Mouse (Mus musculus) heart, postnatal 0 days (tissue): ENCODE data around the gene Cacna2d2.

ENCODE experiments used
- CTCF ChIP-seq: IDR thresholded peaks from 2 replicates; pipeline ENCODE4 v1.5.1; 2016; ENCODE audit warnings: antibody characterized with exemption, control low read depth, low read depth
- EP300 ChIP-seq: IDR thresholded peaks from 2 replicates; pipeline ENCODE4 v1.6.1; 2016; ENCODE audit warnings: antibody characterized with exemption, low read depth

DNA sequence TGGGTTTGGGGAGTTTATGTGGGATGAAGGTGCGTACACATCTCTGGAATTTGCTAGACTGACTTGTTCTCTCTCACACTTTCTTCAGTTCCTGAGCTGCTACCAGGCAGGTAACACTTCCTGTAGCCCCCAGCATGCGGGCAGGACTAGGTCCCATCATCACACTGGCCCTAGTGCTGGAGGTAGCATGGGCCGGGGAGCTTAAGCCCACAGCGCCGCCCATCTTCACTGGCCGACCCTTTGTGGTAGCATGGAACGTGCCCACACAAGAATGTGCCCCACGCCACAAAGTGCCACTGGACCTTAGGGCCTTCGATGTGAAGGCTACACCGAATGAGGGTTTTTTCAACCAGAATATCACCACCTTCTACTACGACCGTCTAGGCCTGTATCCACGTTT lies 170.6 kb downstream of the Cacna2d2 start:
- TF ChIP-seq CTCF (no peak; the same call in 1 of the 2 replicates), EP300 (no peak)
